Mouse (Mus musculus): ENCODE results near the gene Acin1.
"Not testable (repeated sequence)": the region's sequence is repeated elsewhere in the genome, so short reads cannot be mapped to it uniquely, and the experiment has no call there.

Gene Acin1

DNA sequence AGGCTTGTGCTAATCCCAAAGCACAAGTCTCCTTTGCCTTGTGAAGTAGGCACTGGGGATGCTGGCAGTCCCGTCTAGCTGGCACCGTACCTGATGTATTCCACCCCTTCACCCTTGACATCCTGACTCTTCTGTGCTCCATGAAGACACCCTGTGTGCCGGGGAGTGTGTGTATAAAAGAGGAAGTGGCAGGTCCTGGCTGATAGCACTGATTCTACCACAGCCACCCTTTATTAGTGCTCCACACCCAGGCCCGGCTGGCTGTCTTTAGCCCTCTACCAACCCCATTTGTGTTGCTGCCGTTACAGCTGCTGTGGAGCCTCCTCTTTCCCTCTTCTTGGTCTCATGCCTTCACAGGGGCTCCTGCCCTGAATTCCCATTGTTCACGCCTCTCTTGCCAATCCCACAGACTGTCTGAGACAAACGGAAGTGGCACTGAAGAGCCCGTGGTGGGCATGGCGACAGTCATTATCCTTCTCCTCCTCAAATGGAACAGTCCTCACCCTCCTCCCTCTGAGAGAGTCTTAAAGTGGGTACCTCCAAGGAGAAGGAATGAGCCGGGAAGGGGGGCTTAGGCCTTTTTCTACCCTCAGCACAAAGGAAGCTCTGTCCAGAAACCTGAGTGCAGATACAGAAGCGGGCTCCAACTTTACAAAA, 56.0 kb downstream of the Acin1 start:
- in situ Hi-C loops (cut with MboI; ENCODE audit: low pct_unique_long_range_greater_than_20kb in 1 of 2, low sequenced_read_pairs in 2 of 2, unreplicated experiment in 1 of 2) = loop anchor here in 1 of 2 experiments (25.0 kb wide), 1 partner anchor 393 kb away; no protein-coding TSS in a partner anchor

DNA sequence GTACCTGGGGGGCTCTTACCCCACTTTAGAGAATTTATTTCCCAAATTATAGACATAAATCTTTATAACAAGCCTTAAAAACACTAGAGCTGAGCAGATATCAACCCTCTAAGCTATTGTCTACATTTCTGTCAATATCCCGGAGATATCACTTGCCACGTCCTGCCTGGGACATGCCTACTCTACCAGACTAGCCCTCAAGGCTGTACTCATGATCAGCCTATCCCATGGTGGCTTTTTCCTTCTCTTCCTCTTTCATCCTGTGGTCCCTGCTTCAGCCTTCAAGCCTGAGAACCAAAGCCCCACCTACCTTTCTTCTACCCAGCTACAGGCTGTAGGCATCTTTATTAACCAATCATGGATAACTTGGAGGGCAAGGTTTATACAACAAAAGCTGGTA, 56.9 kb downstream of the Acin1 start:
- in situ Hi-C loops (cut with MboI; ENCODE audit: low pct_unique_long_range_greater_than_20kb in 1 of 2, low sequenced_read_pairs in 2 of 2, unreplicated experiment in 1 of 2) = loop anchor here in 1 of 2 experiments (25.0 kb wide), 1 partner anchor 392 kb away; no protein-coding TSS in a partner anchor

DNA sequence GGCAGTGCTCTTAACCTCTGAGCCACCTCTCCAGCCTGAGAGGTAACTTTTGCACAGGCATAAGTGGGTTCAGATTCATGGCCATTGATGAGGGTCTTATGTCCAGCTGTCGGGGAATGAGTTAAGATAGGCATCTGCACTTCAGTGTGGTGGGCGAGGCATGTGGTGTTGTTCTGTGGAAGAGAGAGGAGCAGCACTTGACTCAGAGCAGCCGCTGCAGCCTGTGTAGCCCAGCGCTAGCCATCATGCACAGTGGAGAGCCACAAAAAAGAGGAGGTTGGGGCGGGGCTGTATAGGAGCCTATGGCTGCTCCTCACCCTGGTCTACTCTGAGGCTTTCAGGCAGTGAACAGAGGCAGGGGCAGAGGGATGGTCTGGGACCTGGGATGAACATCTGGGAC, 58.6 kb downstream of the Acin1 start:
- in situ Hi-C loops (cut with MboI; ENCODE audit: low pct_unique_long_range_greater_than_20kb in 1 of 2, low sequenced_read_pairs in 2 of 2, unreplicated experiment in 1 of 2) = loop anchor here in 1 of 2 experiments (25.0 kb wide), 1 partner anchor 391 kb away; no protein-coding TSS in a partner anchor

DNA sequence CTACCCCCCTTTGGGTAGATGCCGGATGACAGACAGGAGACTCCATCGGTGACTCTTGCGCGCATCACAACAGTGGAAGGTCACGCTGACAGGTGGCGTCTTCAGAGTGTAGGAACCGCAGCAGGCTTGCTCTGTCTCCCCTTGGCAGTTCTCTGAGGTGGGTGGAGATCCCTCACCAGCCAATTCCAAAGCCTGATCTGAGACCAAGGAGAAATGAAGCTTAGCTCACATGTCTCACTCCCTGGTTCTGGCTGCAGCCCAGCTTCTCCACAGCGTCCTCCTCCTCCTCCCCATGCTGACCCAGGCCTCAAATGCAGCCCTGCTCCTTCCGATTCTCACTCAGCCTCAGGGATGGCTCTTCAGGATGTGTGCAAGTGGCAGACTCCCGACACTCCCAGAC, 61.8 kb downstream of the Acin1 start:
- in situ Hi-C loops (cut with MboI; ENCODE audit: low pct_unique_long_range_greater_than_20kb in 1 of 2, low sequenced_read_pairs in 2 of 2, unreplicated experiment in 1 of 2) = loop anchor here in 1 of 2 experiments (25.0 kb wide), 1 partner anchor 388 kb away; no protein-coding TSS in a partner anchor

DNA sequence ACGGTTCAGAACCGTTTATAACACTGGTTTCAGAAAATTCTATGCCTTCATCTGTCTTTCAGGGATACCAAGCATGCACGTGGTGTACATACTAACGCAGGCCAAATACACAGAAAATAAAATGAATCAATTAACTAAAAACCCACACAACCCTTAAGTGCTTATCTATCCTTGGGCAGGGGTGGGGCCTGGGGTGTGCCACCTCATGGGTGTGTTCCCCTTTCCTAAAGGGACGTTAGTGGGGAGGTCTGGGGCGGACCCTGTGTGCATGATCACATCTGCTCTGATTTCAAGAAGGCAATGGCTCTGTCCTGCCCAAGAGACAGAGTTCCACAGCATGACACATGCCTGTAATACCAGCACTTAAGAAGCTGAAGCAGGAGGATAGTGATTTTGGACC, 63.4 kb downstream of the Acin1 start:
- in situ Hi-C loops (cut with MboI; ENCODE audit: low pct_unique_long_range_greater_than_20kb in 1 of 2, low sequenced_read_pairs in 2 of 2, unreplicated experiment in 1 of 2) = no loop called here

DNA sequence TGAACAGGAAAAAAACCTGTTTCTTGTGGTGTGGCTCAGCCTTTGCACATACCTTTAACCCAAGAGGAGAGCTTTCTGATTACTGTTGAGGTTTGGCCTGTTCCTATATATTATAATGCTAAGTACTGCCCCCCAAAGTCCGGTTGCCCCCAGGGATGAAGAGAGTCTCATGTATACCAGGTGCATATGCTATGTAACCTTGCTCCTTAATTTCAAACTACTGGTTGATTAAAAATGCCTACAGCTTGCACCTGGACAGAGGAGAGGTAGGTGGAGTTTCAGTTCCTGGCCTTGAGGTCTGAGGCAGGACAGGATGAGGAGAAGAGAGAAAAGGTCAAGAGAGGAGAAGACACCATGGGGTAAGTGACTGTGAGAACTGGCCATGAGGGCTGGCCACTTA, 65.6 kb downstream of the Acin1 start, which contains the start of gene Psmb11:
Psmb11 (plus strand) TSS at position 301 of the 400 bp plus-strand sequence.
- in situ Hi-C loops (cut with MboI; ENCODE audit: low pct_unique_long_range_greater_than_20kb in 1 of 2, low sequenced_read_pairs in 2 of 2, unreplicated experiment in 1 of 2) = no loop called here

DNA sequence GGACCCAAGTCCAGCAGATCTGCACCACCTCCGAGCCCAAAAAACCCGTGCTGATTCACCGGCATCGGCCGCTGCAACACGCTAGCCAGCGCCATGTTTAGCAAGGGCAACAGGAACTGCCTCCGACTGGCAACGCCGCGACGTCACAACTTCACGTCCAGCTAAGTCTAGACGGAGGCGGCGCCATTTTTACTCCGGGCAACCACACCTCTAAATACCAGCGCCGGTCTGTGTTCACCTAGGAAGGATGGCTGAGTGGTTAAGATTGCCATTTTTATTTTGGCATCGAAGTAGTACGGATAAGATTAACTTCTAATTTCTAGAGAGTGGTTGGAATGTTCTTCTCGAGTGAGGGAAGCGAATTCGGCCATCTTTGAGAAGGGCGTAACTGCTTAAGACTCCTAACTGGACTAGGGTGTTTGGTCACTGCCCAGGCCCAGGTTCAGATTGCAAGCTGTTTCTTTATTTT, 68.8 kb downstream of the Acin1 start, which contains the start of gene Psmb5:
Psmb5 (minus strand) TSS at position 126 of the 469 bp plus-strand sequence.
- in situ Hi-C loops (cut with MboI; ENCODE audit: low pct_unique_long_range_greater_than_20kb in 1 of 2, low sequenced_read_pairs in 2 of 2, unreplicated experiment in 1 of 2) = no loop called here

DNA sequence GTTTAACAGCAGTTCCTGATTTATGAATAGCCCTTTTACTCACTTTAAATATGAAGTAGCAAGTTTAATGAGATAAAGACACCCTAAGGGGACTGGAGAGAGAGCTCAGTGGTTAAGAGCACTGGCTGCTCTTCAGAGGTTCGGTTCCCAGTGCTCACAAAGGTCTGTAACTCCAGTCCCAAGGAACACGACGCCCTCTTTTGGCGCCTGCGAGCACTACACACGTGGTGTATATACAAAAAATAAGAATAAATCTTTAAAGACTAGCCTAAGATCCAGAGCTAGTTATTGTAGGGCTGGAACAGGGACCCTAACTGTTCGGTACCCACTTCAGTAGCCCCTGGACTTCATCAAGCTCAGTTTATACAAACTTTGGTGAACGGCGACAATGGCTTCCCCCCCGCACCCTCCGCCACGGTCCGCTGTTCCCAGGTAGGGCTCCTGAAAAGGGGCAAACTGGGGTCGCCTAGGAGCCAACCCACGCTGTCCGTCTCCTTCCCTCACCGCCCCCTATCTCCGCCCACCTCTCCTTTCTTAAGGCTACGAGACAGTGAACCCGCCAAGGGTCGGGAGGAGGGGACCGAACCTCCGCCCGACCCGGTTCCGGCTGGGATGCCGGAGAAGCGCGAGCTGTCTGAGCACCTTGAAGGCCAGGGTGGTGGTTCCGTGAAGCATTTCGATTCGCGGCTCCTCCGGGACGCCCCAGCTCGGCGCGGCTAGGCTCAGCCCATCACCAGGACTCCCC, 69.4 kb downstream of the Acin1 start:
- in situ Hi-C loops (cut with MboI; ENCODE audit: low pct_unique_long_range_greater_than_20kb in 1 of 2, low sequenced_read_pairs in 2 of 2, unreplicated experiment in 1 of 2) = no loop called here

DNA sequence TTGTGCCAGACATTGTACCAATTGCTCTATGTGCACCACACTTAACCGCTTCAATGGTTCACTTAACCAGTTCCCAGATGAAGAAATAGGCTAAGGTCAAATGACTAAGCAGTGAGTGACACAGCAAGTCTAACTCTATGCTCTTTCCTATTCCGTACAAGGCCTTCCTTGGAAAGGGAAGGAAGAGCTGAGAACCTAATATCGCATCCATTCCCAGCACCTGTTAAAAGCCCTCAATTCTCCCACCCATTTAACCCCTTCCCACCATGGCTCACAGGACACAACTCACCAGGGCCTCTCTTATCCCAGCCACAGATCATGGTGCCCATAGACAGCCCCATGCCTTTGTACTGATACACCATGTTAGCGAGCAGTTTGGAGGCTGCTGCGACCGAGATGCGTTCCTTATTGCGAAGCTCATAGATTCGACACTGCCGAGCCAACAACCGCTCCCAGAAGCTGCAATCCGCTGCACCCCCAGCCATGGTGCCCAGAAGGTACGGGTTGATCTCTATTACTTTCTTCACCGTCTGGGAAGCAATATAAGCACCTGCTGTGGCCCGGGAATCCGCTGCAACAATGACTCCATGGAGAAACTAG, 70.4 kb downstream of the Acin1 start:
- in situ Hi-C loops (cut with MboI; ENCODE audit: low pct_unique_long_range_greater_than_20kb in 1 of 2, low sequenced_read_pairs in 2 of 2, unreplicated experiment in 1 of 2) = no loop called here

DNA sequence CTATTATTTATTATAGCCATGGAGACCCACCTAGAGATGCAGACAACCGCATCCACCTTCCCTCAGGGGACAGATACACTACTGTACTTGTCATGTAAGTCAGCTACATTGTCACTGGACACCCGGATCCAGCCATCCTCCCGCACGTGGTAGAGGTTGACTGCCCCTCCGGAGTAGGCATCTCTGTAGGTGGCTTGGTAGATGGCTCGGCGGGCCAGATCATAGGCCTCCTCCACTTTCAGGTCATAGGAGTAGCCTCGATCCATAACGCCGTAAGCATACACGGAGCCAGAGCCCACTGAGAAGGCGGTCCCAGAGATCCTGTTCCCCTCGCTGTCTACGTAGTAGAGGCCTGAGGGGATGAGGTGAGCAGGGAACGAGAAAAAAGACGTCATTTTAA, 72.6 kb downstream of the Acin1 start:
- in situ Hi-C loops (cut with MboI; ENCODE audit: low pct_unique_long_range_greater_than_20kb in 1 of 2, low sequenced_read_pairs in 2 of 2, unreplicated experiment in 1 of 2) = not testable (repeated sequence)

DNA sequence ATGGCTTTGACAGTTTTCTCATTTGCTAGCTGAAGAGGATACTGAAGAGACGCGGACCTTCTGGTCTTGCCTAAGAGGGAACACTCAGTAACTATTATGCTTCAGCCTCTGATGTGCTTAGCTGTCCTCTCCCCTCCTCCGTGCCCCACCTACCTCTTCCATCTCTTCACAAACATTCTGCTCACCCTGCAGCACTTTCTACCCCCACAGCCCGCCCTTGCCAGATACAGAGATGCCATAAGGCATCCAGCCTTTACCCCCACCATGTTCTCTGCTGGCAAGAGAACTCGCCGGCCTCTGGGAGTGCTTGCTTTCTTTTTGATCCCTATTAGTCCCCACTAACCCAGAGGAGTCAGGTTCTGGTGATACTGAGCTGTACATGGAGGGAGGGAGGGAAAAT, 76.1 kb downstream of the Acin1 start:
- in situ Hi-C loops (cut with MboI; ENCODE audit: low pct_unique_long_range_greater_than_20kb in 1 of 2, low sequenced_read_pairs in 2 of 2, unreplicated experiment in 1 of 2) = no loop called here

DNA sequence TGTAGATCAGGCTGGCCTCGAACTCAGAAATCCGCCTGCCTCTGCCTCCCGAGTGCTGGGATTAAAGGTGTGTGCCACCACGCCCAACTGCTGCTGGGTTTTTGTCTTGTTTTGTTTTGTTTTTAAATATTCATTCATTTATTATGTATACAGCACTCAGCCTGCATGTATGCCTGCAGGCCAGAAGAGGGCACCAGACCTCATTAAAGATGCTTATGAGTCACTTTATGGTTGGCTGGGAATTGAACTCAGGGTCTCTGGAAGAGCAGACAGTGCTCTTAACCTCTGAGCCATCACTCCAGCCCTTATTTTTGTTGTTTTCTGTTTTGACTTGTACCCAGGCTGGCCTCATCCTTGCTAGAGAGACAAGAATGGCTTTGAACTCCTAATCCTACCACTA, 76.8 kb downstream of the Acin1 start:
- in situ Hi-C loops (cut with MboI; ENCODE audit: low pct_unique_long_range_greater_than_20kb in 1 of 2, low sequenced_read_pairs in 2 of 2, unreplicated experiment in 1 of 2) = no loop called here

DNA sequence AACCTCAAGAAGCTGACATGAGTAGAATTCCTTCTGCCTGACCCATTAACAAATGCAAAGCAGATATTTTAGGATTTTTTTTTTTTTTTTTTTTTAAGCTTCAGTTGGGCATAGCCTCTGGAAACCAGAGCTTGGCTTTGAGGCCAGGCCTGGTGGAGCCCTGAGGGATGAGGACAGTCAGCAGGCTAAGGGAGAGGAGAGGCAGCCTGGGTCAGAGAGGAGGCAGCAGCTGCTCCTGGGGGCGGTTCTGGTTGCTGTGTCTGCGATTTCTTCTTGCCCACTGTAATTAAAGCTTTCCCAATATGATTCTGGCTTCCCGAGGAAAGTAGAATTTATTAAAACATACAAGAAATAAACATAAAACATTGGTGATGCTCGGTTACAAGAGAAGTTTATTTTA, 77.5 kb downstream of the Acin1 start:
- in situ Hi-C loops (cut with MboI; ENCODE audit: low pct_unique_long_range_greater_than_20kb in 1 of 2, low sequenced_read_pairs in 2 of 2, unreplicated experiment in 1 of 2) = no loop called here

DNA sequence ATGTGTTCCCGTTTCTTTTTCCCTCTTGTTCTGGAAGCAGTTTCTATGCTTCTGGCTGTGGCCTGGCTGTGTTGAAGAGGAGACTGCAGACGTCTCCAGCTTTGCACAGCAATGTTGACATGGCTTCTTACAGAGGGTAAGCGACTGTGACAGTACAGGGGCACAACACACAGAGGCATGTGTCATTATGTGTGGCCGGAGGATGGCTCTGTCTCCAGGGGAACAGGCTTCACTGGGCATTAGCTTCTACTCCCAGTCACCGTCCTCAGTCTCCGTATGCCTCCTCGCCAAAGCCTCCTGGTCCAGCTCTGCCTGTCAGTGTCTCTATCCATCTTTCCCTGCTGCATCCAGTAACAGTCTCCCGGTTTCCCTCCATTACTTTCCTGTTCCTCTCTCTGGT, 79.5 kb downstream of the Acin1 start:
- in situ Hi-C loops (cut with MboI; ENCODE audit: low pct_unique_long_range_greater_than_20kb in 1 of 2, low sequenced_read_pairs in 2 of 2, unreplicated experiment in 1 of 2) = no loop called here

DNA sequence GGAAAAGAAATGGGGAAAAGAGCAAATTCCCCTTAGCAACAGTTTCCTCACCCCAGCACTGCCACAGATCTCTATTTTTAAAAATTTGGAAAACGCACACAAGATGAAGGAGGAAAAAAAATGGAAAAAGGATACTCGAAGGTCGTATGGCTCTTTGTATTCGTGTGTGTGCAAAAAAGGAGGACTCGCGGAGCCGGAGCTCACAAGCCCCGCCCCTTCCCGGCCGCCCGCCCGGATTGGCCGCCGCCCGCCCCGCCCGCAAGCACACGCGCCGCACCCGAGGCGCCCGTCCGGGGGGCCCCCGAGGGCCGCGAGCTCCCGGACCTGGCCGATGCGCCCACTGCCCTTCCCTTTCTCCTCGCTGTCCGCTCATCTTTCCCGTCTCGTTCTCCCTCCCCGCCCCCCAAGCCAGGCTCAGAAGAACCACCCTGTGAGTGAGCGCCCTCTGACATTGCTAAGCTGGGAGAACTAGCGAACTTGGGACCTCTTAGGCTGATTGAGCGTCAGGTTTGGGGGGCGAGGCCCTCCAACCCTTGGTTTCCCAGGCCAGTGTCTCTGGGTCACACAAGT, 80.9 kb downstream of the Acin1 start, which contains the start of gene 4931414P19Rik:
4931414P19Rik (minus strand) TSS at position 242 of the 570 bp plus-strand sequence.
- in situ Hi-C loops (cut with MboI; ENCODE audit: low pct_unique_long_range_greater_than_20kb in 1 of 2, low sequenced_read_pairs in 2 of 2, unreplicated experiment in 1 of 2) = no loop called here

DNA sequence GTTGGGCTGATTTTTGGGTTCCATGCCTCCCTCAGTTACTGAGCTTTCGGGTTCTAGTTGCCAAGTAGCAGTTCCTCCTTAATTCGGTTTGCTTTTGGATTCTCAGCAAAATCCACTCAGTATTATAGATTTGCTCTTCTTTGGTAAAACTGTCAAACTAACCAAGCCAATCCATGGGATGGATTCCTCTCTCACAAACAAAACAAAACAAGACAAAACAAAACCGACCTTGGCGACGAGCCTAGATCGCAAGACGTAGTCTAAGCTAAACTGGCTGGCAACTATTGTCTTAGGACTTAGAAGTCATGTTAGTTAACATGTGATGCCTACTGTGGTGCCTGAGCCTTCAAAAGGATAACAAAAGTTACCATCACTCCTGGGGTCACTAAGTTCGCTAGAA, 83.0 kb downstream of the Acin1 start:
- in situ Hi-C loops (cut with MboI; ENCODE audit: low pct_unique_long_range_greater_than_20kb in 1 of 2, low sequenced_read_pairs in 2 of 2, unreplicated experiment in 1 of 2) = no loop called here

DNA sequence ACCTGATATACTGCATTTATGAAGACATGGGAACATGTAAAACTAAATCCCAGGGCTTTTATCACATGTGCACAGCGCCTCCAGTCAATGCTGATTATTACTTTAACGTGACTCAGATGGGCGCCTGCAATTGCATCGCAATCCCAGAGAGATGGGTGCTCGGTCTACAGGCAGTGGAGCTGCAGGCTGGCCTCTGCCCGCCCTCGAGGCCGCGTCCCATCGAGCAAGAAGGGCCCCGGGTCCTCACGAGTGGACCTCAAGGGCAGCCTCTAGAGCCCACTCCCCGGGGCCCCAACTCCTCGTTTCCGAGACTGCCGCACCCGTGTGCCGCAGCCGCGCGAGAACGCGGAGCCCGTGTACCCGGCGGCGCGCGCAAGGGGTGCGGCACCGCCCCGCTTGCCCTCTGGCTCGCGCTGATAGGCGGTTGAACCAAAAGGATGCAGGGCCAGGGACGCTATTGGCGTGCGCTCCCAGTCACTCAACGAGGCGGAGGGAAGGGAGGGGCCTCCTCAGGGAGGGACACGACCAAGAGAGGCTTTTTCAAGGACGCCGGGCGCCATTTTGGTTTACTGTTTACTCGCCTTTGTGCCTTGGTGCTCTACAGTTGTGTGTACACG, 83.6 kb downstream of the Acin1 start:
- in situ Hi-C loops (cut with MboI; ENCODE audit: low pct_unique_long_range_greater_than_20kb in 1 of 2, low sequenced_read_pairs in 2 of 2, unreplicated experiment in 1 of 2) = no loop called here

DNA sequence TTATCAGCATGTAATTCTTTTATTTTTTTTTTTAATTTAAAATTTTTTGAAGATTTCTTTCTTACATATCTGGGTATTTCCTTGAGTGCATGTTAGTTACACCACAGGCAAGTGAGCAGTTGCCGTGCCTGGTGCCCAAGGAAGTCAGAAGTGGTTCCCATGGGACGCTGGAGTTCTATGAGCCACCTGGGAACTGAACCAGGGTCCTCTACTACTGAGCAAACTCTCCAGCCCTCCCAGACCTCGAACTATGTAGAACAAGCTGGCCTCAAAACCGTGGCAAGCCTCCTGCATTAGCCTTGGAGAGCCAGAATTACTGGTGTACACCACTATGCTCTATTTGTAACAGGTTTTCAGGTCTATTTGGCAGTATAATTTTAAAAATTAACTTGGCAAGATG, 84.1 kb downstream of the Acin1 start:
- in situ Hi-C loops (cut with MboI; ENCODE audit: low pct_unique_long_range_greater_than_20kb in 1 of 2, low sequenced_read_pairs in 2 of 2, unreplicated experiment in 1 of 2) = no loop called here

All from mouse embryonic stem cell (cell line).